Mouse (Mus musculus) frontal cortex, postnatal 25 days (tissue): ENCODE results near the gene Gsk3b.

Source experiments
- DNase-seq, 2 experiments: peaks; one replicate each; pipeline ENCODE4 v3.0.0; 2022; ENCODE audit warnings: low spot score in 2 of 2

The Gsk3b gene

DNA sequence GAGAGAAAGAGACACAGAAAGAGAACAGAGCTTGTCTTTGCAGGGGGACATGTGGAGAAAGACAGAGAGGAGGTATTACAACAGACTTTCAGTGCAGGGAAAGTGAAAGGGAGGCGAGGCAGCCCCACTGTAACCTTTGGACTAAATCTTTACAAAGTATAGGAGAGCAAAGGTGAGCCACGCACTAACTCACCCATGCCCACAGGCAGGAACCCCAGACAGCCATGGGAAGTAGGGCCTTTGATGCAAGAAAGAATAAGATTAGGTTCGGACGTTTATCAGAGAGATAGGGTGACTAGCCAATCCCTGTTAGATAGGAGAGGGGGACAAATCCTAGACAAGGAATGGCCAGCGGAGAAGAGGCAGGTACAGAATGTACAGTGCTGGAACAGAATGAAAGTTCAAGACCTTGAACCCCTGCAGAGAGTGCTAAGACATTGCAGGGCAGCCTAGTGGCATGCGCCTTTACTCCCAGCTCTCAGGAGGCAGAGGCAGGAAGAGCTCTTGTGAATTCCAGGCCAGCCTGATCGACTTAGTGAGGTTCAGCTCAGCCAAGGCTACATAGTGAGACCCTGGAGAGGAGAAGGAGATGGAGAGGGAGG is 193.9 kb downstream of the Gsk3b start:
- DNase-seq, result no peak

DNA sequence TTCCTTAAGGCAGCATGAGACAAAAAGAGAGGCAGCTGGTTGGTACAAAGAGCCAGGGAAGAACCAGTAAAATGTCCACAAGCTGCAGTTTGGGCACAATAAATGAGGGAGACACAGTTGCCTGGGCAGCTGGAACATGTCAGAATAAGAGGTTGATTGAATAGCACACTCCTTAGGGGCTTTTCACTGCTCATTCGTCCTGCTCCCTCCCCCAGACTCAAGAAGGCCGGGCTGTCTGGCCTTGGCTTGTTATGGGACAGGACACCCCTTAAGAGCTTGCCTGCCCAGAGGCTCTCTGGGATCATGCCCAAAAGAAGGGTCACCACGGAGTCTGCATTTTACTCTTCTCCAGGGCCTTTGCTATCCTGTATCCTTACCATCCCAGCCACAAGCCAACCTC is 194.5 kb downstream of the Gsk3b start:
- no peak for DNase-seq

DNA sequence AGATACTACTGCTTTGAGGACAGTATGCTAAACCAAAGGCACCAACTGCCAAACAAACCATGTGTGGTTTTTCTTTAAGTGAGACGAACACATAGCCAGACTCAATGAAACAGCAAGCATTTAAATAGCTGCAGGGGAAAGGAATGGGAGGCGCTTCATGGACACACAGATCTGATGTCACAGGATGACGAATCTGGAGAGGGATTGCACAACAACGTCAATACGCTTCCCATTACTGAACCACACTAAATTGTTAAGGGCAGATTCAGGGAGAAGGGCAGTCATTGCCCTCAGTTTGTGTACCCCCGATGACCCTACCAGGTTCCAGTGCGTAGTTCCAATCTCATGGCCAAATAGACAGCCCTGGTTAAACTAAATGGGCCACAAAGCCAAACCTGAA is 197.0 kb downstream of the Gsk3b start:
- no peak for DNase-seq

DNA sequence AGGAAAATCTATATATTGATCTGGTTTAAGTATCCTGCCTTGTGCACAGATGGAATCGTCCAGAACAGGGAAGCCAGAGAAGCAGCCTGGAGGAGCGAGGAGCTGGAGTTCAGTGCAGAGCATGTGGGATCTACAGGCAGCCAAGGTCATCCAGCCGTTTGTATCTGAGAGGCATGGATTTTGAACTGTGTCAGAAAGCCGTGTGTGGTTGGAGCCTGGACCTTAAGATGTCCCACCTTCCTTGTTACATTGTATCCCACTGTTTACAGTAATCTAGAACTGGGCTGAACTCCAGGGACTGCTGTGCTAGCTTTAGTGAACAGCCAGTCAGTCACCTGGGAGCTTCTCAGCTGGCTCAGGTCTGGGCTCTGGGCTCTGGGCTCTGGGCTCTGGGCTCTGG is 197.7 kb downstream of the Gsk3b start:
- no peak for DNase-seq

DNA sequence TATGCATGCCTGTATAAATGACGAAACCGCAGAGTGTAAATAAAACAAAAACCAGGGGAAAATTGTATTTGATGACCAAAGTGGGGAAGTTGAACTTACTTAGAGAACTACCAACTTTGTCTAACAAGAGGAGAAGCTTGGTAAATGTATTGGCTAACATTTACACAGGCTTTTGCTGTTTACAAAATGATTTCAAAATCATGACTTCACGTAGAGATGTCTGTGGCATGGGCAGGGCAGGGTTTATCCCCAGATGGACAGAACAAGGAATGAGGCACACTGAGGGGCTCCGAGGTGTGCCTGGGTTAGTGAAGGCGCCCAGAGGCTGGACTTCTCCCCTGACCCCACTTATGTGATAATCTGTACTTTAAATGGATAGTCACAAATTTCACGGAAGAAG is 198.6 kb downstream of the Gsk3b start:
- DNase-seq, result no peak

DNA sequence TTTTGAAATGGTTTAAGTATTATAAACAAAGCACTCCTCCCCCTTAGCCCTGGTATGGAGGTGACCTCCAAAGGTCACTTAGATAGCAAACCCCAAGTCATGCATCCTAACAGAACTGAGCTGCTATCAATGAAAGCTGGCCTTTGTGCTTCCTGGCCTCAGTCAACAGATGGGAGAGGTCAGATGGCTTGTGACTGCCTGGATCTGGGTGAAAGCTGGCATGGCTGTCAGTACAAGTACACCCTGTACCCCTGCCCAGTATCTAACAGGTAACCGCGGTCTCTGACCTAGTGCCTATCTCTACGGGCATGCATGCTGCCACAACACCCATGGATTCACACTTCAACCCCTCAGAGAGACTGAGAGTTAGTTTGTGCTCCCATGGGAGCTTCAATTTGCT is 199.0 kb downstream of the Gsk3b start:
- DNase-seq, result no peak

DNA sequence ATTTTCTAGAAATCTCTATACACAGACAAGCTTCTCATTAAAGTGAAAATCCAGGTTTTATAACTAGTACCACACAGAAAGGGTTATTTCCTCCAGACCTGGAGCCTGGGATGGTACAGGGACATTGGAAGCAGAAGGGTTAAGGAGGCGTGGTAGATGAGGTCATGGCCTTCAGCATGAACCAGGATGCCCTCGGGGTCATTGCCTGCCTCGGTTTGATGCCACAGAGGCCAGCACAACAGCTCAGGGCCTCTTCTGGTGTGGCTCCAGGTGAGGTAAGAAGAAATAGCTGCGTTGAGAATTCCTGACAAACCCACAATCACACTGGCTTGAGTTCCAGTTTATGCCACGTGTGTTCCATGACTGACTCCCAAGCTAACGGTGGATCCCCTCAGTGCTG is 200.1 kb downstream of the Gsk3b start:
- no peak for DNase-seq

DNA sequence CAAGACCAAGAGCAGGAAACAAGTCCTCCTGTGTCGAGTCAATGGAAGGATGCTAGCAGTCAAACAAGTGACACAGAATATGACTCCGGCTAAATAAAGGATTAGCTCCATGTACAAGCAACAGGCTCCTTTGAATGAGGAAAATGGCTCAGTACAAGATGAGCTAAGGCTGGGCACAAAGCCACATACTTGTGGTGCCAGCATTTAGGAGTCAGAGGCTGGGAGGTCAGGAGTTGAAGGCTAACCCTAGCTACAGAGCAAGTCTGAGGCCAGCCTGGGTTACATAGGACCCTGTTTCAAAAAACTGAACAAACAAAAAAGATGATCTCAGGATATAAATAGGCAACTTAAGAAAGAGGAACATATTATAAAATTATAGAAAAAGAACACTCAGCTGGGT is 201.3 kb downstream of the Gsk3b start:
- no peak for DNase-seq

DNA sequence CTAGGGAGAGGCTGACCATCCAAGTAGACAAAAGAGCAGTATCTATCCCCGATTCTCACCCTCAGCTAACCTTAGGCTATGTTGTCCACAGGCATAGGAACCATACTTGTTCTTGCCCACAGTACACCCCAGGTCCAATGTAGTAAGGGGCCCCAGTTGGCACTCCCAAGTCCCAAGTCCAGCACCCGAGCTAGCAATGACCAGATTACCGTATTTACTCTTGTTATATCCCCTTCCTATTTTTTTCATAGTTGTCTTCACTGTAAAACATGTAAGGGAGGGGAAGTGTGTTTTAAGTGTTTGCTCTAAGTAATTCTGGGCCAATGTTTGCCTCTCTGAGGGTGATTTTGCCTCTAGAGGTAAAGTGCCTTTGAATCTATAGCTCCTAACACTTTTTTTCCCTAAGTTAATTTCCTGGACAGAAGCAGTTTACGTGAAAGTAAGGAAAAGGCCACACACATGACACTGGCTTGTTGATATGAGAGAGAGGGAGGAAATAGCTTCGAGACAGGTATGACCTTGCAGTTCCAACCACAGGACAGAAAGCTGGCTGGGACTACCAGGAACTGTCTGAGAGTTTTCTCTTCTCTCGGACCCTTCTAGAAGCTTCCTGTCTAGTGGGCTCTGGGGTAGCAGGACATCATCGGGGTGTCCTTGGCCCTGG is 206.0 kb downstream of the Gsk3b start, which contains the start of gene Nr1i2:
Nr1i2 (minus strand) TSS at position 140 of the 664 bp plus-strand sequence.
- no peak for DNase-seq

DNA sequence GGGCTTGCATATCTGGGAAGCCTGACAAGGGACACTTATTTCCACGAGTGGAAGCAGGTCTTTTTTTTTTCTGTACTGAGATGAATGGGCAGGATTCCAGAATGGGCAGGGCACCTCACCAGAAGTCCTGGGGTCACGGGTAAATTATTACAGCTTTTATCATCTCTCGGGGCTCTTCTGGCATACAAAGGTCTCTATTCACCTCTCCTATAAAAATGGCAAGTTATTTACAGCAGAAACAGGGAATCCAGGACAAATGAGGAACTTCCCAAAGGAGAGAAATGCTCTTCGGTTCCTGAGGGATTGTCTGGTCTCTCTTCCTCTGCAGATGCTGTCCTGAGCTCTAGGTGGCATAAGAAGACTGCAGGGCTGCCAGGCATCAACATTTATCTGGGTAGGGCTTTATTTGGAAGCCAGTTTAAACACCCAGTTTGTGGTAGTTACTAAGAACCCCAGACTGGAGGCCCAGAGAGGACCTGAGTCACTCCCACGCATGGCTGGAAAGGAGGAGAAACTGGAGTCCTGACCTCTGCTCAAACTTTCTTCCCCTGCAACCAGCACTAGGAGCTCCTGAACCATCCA is 206.6 kb downstream of the Gsk3b start:
- no peak for DNase-seq
